Mouse (Mus musculus): ENCODE data around the gene Eps8.

GRCm38 (mm10) chr6:137472129-137472528 lies 182.5 kb downstream of the Eps8 start:
- no peak for TF ChIP-seq CTCF (IDR thresholded peaks at IDR 0.05; ENCODE audit: extremely low read depth, insufficient read depth, insufficient read length, insufficient replicate concordance)
- no peak for TF ChIP-seq POLR2A (IDR thresholded peaks at IDR 0.05; ENCODE audit: low read depth, low read length)
